Mouse (Mus musculus) layer of hippocampus, adult 9-10 months (tissue): ENCODE data around the gene Gfi1b.
A peak's percentile ranks its signal among the peaks of the same experiment; 100 is the strongest.

Source experiments
- DNase-seq: peaks from one replicate; pipeline ENCODE4 v3.0.0; 2022; ENCODE audit warnings: low spot score

The Gfi1b gene

GRCm38 (mm10) chr2:28621664-28622171 lies at the start of gene Gfi1b:
Gfi1b (minus strand) TSS chr2:28621982.
- DNase-seq: no peak

DNA sequence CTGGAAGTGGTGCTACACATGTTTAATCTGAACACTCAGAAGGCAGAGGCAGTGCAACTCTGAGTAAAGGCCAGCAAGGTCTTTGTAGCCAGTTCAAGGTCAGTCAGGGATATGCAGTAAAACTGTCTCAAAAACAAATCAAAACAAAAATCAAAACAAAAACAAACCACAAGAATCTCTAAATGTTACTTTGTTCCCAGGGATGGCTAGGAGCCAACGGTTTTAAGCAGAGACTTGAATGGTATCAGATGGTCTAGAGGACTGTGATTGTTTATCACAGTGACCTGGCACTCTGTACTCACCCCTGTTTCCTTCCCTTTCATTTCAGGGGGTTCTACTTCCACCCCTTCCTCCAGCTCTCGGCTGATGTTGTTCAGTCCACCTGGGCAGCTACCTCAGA lies 49.7 kb upstream of the Gfi1b start:
- DNase-seq: no peak

DNA sequence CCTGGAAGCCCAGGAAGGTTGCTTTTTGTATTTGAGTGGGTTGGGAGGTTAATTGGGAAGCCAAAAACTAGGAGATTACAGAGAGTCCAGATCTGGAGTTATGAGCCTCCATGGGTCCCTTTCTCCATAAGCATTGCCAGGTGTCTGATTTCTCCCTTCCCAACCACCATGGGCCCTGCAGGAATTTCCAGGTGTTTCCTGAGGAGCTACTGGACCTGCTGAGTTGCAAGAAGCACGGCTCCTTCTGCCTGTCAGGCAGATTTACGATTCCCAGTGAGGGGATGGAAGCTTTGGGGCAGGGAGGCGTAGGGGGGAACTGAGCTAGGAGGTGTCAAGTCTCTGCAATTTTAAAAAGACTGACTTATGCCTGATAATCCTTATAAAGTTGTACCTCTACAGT lies 44.0 kb upstream of the Gfi1b start:
- no peak for DNase-seq

GRCm38 (mm10) chr2:28662891-28663290 lies 41.1 kb upstream of the Gfi1b start:
- DNase-seq: no peak

GRCm38 (mm10) chr2:28656216-28656615 lies 34.4 kb upstream of the Gfi1b start:
- no peak for DNase-seq

- no peak for DNase-seq
Observed at GRCm38 (mm10) chr2:28654295-28654694, 32.5 kb upstream of the Gfi1b start.

GRCm38 (mm10) chr2:28653351-28653750 lies 31.6 kb upstream of the Gfi1b start:
- no peak for DNase-seq

DNA sequence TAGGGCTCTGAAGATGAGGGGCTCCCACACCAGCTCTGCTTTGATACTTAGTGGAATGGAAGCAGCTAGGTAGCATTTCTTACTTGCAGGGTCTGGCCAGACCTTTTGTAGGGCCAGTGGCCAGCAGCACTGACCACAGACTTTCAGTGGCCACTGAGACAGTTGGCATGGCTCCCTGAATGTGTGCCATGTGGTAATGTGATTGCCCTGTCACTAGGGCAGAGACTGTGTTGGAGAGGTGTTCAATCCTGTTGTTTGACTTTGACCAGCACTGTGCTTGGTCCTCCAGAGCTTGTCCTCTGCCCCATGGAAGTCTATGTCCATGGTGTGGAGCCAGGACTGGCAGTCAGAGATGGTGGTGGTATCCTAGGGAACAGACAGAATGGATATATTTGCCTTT lies 28.7 kb upstream of the Gfi1b start:
- DNase-seq: no peak

DNA sequence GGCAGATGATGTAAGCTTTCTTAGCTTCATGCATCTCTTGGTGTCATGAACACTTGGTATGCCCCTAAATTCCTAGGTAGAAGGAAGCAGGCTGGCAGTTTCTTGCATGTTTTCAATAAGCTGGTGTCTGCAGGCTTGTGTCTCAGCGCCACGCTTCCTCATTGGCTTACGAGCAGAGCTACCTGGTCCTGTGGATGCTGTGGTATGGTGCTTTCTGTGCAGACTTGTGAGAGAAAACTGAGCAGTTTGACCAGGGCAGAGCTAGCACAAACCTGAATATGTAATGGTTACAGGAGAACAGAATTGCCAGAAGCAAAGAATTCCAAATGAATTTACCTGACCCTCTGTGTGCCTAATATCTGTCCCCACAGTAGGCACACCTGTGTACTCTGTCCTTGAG lies 21.3 kb upstream of the Gfi1b start:
- no peak for DNase-seq

DNA sequence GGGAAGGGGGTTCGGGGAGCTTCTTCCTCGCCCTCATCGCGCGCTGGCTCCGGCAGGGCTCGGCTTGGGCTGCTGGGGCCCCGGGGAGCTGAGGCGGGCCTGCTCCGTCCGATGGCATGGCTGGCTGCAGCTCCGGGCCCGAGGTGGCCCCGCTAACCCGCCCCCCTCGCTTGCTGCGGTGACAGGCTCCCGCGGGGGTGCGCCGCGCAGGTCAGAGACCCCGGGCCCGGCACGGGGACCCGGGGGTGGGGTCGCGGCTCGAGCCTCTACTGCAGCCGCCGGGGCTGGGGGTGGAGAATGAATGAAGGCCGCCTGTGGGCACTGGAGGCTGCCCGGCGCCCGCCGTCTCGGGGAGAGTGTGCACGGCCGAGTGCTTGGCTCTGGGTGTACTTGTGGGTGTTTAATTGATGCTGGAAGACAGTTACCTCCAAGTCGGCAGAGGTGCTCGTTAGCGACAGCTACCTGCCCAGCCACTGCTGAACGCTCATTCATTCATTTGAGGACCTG lies 19.7 kb upstream of the Gfi1b start:
- DNase-seq: no peak

DNA sequence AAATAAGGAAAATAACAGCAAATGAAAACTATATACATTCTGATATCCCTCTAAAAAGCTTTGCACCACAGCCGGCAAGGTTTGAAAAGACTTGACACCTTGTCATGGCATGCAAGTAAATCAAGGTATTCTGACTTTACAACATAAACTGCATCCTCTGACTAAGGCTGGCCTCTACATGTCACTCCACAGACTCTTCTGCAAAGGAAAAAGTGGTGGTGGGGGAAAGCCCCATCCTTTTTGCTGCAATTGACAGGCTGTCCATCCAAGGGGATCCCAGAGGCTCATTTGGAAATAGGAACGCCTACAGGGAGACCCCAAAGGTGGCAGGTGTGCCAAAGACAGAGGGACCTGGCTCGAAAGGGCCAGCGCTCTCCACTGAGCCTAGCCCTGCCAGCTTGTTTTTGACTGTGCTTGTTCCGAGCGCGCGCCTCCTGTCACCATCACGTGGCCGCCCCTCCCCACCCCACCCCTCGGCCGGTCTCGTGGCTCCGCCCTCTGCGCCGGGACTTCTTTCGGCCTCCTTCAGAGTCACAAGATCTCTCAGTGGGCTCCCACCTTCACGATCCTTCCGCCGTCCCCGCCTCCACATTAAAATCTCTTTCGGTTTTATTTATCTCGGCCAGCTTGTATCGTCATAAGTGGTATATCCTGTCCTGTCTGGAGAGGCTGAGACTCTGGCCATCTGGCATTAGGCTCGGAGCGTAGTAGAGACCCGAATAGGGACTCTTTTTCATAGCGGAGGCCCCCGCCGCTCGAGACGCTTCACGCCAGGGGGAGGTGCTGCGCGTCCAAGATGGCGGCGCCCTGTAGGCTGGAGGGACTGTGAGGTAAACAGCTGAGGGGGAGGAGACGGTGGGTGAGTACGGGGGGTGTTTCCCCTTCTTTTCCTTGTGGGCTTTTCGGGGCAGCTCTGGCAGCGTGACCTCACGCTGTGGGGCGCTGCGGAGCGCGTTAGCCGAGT lies 19.0 kb upstream of the Gfi1b start, which contains the start of gene Tsc1:
Tsc1 (plus strand) TSS at position 768 of the 964 bp plus-strand sequence.
- DNase-seq: peak; percentile 95

GRCm38 (mm10) chr2:28639794-28640193 lies 18.0 kb upstream of the Gfi1b start:
- no peak for DNase-seq

- DNase-seq: no peak
Observed at GRCm38 (mm10) chr2:28638886-28639285, 17.1 kb upstream of the Gfi1b start.

DNA sequence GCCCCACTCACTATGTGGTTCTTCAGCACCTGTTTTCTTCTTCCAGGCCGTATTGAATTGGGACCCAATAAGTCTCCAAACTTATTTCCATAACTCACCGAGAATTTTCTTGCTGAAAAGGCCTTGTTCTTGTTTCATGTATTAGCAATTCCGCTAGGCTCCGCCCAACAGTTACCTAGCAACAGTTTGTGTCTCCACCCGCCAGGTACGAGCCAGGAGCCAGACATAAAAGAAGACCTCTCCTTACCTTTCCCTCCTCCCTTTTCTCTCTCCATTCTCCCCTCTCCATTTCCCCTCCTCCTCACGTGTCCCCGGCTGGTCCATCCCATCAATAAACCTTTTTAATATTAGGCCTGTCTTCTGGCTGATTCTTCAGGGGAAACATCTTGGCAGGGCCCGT lies 16.6 kb upstream of the Gfi1b start:
- no peak for DNase-seq

DNA sequence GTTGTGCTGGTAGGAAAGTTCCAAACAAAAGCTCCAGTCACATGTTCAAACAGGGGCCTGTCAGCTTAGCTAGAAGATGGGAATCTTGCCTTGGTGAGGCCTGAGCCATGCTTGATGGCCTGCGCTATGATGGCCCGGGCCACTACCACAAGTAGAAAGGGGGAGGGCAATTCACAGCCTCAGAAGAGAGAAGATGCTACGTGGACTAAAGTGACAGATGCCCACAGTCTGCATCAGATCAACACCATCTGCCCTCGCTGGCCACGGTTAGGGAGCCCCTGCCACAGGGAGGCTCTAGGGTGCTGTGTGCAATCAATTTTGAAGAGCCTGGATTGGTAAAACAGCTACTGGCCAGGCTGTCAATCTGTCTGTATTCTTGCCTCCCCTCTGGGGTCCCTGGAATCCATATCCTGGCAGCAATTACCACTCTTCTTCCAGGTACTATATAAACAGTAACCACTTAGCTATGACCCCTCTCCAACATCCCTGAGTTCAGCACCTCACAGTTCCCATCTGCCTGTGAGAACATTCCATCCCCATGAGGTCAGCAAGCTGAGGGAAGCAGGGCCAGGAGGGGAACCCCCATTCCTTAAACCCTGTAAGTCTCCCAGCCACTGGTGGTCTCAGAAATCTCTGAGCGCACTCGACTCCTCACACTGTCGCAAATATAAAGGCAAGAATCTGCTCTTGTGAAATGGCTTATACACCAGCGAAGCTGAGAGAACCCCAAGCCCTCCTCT lies 15.5 kb upstream of the Gfi1b start:
- DNase-seq: no peak

DNA sequence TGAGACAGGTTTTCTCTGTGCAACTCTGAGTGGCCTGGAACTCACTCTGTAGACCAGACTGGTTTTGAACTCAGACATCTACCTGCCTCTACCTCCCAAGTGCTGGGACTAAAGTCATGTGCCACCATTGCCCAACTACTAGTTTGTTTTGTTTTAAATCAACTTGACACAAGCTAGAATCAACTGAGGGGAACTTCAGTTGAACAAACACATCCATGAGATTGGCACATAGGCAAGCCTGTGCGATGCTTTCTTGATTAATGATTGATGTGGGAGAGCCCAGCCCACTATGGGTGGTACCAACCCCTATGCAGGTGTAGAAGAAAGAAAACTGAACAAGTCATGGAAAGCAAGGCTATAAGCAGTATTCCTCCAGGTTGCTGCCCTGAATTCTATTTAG lies 13.4 kb upstream of the Gfi1b start:
- no peak for DNase-seq

GRCm38 (mm10) chr2:28633136-28633535 lies 11.4 kb upstream of the Gfi1b start:
- no peak for DNase-seq

DNA sequence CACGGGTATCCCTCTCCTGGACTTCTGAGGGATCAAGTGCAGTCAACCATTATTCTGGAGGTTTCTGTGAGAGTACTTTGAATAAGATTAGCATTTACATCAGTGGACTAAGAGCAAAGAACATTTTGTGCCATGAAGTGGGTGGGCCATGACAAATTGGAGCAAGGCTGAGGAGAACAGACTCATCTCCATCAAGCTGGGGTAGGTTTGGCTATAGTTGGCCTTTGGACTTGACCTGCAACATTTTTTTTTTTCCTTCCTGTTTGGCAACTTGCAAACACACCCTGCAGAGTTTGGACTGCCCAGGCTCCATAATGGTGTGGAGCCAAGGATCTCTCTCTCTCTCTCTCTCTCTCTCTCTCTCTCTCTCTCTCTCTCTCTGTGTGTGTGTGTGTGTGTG lies 10.8 kb upstream of the Gfi1b start:
- no peak for DNase-seq

DNA sequence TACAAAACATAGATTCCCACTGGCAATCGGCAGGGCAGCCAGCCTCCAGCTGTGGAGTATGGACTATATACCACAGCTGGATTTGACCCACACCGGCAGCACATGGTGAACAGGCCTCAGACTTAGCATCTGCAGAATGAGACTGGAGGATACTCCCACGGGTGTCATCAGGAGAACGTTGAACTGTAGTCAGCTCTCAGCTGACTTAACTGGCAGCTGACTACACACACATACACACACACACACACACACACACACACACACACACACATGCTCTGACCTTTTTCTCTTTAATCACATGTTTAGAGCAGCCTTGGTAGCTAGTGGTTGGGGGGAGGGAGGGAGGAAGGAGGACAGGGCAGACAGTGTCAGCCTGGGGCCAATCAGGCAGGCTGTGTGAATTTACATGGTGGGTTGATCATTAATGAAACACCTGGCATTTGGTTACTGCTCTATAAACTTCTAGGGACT lies 8.2 kb upstream of the Gfi1b start:
- no peak for DNase-seq

DNA sequence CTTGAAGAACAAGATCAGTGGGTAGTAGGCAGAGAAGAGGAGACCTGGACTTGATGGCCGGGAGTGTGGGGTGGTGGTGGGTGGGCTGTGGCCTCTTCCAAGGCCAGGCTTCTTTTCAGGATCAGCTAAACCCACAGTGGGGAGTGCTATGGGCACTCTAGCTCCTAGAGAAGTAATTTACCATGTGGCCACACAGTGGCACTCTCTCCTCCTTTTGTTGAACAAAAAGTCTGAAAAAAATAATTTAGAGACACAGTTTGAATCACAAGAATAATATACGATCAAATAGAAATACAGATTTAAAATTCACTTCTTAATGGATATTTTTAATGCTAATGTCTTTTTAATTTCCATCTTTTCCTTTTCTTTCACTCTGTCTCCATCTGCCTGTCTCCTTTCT lies 6.3 kb upstream of the Gfi1b start:
- DNase-seq: no peak

DNA sequence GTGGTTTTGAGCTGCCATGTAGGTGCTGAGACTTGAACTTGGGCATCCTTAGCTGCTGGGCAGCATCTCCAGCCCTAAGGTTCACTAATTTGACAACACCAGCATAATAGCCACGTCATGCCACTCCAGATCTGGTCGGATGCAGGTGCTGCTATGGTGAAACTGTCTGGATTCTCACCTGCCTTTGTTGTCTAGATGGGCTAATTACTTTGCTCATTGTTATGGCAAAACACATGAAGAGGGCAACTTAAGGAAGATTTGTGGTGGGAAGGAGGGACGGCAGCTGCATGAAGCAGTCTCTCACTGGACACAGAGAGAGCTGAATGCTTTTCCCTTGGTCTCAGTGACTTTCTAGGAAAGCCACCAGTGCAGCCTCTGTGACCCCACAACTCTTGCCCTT lies 4.3 kb upstream of the Gfi1b start:
- DNase-seq: no peak

GRCm38 (mm10) chr2:28624870-28625269 lies 3.1 kb upstream of the Gfi1b start:
- DNase-seq: no peak
